Mouse (Mus musculus) A20 (cell line): ENCODE measurements around the gene Ildr1.

Experiments used
- DNase-seq: peaks from one replicate; pipeline ENCODE4 v3.0.0-alpha.2; 2011; ENCODE audit warnings: low read depth, low spot score

The Ildr1 gene

DNA sequence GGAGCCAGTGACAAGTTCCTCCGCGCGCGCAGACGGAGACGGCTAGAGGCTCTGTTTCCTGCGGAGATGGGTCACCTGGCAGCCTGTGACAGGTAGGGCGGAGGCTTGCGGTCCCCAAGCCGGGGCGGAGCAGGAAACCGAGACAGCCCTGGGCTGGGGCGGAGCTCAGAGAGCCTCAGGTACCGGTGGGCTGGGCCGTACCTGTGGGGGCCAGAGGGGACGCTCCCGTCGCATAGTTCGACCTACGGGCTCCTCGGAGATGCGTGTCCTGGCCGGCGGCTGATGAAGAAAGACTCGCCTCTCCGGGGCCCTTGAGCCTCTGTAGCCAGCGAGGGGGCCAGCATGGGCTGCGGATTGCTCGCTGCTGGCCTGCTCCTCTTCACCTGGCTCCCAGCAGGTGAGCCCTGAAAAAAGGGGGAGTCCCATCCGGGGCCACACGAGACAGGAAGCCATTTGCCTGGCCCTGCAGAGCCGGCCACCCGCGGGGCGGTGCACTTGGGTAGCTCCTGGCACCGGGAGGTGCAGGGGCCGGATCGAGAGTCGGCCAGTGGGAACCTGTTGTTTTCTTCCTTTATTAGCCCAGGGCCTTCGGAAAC, at the start of gene Ildr1:
Ildr1 (plus strand) TSS at position 161 of the 596 bp plus-strand sequence.
- DNase-seq = no peak

DNA sequence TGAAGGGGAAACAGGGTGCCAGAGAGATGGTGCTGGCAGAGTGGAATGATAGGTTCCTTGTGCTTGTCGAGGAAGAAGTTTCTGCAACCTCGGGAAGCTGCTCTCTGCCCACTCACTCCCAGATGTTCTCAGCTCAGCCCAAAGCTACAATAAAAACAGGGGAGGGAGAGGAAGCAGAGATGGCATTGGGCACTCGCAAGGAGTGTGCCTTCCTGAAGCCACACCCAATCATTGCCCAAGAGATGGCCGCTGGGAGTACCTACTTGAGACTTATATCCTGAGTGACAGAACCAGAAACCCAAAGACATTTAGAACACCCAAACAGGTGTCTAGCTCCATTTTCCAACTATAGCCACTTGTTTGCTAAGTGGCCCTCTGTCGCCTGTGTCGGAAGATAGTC, 48.7 kb upstream of the Ildr1 start:
- no peak for DNase-seq

DNA sequence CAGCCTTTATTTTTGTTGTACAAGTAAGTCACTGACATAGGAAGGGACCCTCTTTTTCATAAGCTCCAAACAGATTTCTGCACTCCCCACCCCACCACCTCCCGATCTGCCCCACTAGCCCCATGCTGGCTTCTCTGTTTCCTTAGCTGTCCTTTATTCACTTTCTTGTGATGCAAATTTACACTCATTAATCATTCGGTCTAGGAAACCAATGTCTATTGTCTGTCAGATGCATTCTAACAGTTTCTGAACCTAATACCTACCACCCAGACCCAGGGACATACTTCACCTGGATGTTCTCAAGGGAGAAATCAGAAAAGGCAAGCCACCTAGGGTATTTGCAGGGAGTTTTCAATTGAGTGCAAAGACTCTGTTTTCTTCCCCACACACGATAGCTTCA, 44.5 kb upstream of the Ildr1 start:
- DNase-seq = no peak

DNA sequence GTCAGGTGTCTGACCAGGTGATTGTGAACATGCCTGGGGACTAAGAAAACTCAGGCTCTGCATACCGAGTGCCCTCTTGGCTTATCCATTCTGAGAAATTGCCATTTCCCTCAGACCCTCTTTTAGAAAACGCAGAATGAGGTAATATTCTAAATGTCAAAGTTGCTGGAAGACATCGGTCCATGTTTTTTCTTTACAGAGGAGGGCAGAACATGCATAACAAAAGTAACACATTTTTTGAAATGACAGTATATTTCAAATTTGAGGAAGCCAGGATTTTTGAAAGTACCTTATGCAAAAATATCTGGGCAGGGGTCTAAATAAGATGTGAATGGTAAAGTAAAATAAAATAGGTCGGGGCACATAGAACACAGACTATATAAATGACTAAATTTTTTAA, 43.3 kb upstream of the Ildr1 start:
- no peak for DNase-seq

DNA sequence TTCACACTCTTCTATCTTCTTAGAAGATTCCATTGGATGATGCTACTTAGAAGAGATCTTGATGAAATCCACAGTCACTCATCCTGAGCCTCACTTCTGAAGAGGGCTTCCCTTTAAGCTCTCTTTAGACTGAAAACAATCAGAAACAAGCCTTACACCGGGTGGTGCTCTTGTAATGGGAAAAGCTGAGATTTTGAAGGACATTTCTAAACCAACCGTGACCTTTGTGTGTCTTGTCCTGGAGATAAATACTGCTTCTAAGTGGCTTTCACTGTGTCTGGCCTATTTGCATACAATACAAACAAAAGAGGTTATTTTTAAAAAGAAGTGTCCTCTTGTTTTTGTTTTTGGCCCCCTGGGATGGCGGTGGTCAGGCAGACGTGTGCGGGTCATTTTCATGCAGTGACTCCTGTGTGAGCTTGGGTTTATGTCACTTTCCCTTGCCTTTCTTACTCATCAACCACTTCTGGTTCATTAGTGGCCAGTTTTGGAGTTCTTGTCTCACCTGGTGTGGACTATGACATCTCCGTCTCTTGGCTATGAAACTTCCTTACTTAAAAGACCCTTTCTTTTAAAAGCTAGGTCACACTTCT, 42.5 kb upstream of the Ildr1 start:
- DNase-seq = peak; percentile 56

DNA sequence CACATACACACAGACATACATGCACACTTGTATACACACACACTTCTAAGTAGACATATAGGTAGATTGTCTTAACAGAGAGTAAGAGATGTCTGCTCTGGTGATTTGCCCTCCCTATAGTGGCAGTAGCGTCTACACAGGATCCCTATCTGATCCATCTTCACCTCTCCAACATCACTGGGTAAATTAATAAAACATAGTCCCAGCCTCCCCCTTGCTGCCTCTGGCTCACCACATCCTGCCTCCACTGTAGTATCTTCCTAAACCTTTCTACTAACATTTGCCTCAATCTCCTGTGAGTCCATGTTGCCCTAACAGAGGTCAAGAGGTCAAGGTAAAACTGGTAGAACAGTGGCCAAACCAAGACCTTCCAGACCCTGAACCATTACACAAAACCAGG, 38.6 kb upstream of the Ildr1 start:
- DNase-seq = no peak

DNA sequence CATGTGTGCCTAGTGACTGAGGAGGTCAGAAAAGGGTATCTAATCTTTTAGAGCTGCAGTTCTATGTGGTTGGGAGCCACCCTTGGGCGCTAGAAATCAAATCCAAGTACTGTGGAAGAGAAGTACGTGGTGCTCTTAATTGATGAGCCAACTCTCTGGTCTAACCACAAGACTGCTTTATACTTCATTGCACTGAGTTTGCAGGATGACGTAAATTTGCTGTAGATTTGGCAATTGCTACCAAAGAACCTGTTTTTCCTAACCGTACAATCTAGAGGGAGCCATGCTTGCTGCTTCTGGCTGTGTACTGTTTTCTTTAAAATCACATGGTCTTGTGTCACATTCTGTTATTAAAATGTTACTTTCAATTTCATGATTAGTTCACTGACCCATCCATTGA, 37.9 kb upstream of the Ildr1 start:
- DNase-seq = no peak

DNA sequence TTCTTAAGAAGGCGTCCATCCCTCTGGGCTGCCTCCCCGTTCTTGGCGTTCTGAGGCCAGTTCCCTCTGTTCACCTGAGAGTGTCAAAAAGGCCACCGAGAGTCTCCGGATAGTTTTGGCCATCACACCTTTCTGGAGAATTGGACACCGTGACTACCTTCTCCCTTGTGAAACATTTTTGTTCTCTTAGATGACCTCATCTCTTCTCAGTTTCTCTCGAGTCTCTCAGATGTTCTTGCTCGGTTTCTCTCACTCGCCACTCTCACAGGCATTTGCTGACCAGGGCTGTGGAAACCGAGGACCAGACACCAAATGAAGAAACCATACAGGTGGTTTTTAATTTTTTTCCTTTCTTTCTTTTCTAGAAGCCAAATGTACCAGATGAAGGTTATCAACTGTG, 32.4 kb upstream of the Ildr1 start:
- no peak for DNase-seq

DNA sequence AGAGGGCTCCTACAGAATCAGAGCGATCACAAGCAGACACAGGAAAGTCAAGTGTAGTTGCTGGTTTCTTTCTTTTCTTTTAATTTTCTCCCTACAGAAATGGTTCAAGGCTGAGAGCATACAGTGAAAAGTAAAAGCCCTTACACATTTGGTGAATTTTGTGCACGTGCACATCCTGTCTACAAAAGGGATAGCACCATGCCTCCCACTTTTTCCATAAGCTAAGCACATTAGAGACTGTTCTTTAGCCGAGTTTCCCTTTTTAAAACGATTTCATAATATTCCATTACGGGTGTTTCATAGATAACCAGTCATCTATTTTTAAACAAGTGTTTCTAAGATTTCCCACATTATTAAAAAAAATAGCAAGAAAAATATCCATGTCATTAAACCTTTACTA, 30.3 kb upstream of the Ildr1 start:
- DNase-seq = no peak

DNA sequence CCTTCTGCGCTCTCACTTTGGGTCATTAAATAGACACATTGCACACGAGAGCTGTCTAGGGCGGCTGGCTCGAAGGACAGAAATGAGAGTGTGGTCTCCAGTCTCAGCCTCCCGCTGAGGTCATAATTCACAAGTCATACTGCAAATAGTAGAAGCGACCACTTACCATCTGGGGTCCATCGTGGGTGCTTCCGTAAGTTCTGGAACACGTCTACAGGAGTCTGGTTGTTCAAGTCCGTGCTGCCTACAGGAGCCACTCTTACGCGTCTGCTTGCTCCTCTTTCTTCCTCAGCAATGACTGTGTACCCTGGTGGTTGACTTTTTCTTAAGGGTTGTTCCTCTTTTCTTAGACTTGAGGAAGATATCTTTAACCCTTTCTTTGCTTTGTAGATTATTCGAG, 28.0 kb upstream of the Ildr1 start, which contains the start of gene Cd86:
Cd86 (minus strand) TSS at position 300 of the 400 bp plus-strand sequence.
- DNase-seq = peak; percentile 86

DNA sequence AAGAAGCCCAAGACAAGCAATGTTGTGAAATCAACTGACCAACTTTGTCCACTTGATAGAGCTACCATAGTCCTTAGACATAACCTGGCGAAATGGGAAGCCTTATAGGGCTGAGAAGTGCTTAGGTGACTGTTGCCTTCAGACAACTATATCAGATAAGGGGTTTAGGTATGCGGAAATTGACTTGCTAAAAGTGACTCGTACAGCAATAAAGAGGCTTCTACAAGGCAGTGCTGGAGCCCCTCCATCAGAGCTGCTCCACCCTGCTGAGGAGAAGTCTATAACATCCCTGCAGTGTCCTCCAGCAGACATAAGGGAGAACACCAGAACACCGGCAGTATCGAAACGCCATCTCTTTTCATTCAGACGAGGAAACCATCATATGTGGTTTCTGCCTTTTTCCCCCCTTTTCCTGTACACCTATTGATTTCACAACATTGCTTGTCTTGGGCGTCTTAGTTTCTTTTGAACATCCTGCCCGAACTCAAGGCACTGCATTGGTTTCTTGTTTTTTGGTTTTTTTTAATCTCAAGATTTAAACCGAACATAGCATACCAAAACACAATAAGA, 27.2 kb upstream of the Ildr1 start:
- no peak for DNase-seq

DNA sequence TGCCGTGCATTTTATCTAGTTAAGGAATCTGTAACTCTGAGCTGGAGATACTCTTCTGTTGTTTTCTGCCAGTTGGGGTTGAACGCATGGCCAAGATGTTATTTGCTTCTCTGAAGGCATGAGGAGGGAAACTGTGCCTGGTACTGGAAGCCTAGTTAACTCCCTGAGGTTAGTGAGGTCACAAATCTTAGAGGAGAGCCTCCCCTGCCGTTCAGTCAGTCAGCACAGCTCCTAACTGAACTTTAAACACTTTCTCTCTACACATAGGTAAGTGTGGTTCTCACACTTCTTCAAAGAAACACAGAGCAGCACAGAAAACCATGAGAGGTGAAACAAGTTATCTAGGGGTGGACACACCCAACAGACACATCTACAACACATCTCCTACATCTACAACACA, 23.2 kb upstream of the Ildr1 start:
- no peak for DNase-seq

DNA sequence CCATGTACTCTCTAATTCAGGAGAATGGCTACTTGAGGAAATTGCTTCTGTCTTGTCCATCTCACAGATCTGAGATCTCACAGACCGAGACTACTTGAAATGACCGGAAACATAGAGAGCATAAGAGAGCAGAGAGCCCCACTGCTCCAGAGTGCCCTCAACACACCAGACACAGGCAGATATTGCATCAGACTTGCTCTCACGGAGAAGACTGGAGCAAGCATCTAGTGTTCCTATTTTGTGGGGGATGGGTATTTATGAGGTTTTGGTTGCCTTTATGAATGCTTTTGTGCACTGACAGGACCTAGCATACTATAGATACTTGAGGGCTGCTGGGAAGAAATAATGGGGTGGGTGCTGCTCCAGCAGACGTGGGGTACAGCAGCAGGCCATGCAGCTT, 20.6 kb upstream of the Ildr1 start:
- DNase-seq = no peak

DNA sequence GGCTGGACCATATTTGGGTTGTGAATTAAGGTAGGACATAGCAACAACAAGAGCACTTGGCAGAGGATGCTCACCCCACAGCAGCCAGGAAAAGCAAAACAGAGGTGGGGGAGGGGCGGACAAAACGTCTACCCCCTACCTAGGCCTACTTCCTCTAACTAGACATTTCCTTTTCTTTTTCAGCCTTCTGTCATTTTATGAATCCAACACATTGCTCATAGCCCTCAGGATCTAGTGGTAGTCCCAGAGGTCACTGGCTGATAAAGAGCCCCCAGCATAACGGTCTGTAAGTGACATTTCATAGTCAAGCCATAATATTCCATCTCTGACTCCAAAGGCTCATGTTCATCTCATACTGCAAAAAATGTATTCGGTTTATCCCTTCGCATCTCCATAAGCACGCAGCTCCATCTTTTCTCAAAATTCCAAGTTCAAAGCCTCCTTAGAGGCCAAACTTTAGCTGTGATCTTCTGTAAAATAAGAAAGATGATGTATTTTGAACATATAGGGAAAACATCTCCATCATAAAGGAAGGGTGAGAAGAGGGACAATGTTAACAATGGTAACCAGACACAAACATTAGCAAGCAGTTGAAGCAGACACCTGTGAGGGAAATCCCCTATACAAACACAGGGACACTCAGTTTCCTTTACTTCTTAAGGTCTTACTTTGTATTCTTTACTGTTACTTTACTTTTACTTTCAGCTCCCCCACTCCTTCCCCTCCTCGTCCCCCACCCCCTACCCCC, 19.1 kb upstream of the Ildr1 start:
- DNase-seq = peak; percentile 67

DNA sequence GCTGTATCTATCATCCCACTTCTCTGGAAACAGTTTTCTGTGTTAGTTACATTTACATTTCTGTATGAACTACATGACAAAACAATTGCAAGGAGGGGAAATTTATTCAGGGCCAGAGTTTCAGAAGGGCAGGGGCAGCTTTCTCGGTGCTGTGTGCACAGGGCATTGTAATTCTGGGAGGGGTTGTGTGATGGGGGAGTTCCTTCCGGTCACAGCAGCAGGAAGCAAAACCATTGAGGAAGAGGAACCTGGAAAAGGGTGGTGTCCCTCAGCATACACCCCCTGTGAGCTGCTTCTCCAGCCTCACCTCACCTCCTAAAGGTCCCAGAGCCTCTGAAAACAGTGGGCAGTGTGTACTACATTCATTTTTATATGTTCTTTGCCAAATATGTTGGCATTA, 18.5 kb upstream of the Ildr1 start:
- peak; percentile 66 for DNase-seq

DNA sequence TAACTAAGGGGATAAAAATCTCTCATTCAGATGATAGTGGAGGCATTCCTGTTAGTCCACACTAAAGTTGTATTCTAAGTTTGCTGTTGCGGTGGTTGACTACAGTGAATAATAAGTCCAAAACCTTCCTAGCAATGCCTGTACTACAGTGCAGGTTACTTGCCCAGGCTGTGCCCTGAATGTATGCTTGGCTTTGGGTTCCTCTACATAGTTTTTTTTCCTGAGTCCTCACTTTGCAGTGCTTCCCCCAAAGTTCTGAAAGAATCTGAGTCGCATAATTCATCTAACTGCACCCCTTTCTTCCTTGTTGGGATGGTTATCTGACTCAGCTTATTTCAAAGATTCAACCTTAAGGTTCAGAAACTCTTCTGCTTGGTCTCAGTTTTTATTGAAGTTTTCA, 17.9 kb upstream of the Ildr1 start:
- DNase-seq = no peak

DNA sequence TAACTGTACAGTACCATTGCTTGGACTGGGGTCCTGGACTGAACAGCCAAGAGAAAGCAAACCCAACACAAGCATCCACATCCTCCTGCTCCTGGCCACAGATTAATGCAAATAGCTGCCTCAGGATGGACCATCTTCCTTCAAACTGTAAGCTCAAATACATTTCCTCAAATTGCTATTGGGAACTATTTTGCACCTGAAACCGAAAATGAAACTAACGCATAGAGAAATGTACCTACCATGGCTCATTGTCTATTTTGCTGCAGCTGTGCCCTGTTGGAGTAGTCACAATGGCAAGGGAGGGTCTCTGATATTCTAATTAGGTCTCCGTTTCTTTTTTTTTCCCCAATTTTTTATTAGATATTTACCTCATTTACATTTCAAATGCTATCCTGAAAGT, 11.9 kb upstream of the Ildr1 start:
- DNase-seq = peak; percentile 63

DNA sequence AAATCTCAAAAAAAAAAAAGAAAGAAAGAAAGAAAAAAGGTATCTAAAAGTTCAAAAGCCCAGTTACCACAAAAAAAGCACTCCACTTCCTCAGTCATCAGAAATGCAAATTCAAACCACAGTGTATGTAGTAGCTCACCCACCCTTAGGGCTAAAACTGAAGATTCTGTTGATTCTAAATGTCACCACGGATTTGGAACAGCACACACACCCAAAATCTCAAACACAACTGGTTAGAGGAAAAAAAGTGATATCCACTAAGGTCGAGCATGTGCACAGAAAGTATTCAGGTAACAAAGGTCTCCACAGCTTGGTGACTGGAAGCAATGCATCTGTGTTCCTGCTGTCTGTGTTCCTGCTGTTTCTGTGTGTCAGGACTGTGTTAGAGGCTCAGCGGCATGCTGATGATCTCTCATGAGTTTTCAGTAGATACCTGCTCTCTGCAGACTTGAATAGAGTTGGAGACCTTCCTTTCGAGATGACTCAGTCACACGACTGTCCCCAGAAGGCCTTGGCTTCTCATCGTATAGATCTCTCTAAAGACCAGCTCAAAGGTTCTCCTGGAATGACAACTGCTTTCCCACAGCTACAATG, 9.4 kb upstream of the Ildr1 start:
- peak; percentile 54 for DNase-seq

DNA sequence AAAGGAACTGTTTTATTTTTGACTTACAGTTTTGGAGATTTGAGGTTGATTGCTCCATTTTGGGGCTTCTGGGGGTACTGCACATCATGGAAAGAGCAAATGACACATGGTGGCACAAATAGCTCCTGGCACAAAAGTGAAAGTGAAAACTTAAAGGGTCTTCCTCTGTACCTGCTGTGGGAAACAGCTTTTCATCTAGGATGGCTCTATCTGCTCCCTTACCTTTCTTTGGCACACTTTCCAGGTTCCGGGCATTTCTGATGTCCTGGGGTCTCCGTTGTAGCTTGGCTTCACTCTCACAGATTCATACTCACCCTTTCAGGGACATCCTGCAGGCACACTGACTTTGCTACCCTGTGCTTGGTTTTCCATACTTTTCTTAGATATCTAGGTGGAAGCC, 5.7 kb upstream of the Ildr1 start:
- DNase-seq = peak; percentile 33

DNA sequence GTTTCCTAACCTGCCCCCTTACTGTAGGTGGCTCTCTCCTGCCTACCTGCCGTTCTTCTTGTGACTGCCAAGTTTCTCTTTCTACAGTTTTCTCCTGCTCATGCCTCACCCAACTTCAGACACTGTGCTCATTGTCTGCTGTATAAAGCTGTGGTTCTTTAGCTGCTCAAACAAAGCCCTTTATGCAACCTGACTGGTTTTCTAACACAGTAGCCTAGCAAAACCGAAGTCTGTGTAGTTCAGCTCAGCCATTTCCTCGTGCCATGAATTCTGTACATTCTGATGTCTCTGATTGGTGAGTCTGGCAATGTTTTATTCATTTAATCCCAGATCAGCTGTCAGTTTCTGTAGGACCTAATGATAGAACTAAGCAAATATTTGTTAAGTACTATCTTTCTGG, 2.3 kb upstream of the Ildr1 start:
- DNase-seq = no peak

DNA sequence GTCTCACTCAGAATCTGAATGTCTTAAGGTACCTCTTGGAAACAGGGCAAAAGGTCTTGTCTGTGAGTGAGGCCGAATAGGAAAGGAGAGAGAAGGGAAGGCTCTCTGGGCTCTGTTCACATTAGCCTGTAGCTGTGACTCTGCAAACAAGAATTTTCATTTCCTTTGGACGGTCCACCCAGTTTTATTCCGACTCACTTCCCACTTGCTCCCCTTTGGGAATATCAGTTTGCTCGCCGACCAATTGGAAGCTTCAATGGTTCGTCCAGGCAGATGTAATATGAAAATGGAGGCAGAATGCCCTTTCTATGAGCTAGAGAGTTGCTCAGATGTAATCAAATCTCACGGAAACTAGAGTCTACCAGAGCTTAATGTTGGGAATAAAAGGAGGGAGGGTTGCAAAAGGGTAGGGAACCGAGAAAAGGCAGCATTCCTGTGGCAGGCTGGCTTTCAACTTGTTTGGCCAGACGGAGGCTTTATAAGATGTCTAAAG, 1.1 kb downstream of the Ildr1 start:
- no peak for DNase-seq

DNA sequence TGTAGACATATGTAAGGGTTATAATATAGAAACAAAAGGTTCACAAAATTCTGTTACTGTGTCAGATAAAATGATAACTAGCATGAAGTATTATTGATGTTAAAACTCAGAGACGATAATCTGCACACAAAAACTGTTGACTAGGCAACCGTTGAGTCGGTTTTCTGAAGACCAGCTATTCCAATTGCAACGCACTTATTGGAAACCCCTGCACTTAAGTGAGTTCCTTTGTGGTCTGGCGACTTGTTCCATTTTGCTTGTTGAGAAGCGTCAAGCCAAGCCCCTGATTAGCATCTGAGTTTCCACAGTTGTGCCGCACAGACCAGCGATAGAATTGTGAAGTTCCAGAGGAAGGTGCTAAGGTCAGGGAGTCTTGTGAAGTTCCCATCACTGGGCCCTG, 3.6 kb downstream of the Ildr1 start:
- no peak for DNase-seq
